Mouse (Mus musculus) embryo, embryonic 10 days (tissue): Measurements from ENCODE around the gene Ina.

ENCODE experiments used
- DNase-seq: peaks from one replicate; pipeline ENCODE4 v3.0.0-alpha.2; 2015; ENCODE audit warnings: low spot score

The Ina gene

DNA sequence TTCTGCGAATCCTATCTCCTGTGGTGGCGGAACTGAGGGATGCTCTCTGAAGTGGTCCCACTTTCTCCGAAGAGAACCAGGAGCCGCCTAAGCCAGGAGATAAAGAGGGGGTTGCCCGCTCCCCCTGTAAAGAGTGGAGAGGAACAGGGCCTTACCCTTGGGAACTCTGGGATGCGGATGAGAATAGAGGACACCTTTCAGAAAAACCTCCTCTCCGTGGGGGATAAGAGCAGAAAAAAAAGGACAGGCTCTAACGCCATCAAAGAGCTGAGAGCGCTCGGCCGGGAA, 395 bp upstream of the Ina start:
- DNase-seq = no peak

DNA sequence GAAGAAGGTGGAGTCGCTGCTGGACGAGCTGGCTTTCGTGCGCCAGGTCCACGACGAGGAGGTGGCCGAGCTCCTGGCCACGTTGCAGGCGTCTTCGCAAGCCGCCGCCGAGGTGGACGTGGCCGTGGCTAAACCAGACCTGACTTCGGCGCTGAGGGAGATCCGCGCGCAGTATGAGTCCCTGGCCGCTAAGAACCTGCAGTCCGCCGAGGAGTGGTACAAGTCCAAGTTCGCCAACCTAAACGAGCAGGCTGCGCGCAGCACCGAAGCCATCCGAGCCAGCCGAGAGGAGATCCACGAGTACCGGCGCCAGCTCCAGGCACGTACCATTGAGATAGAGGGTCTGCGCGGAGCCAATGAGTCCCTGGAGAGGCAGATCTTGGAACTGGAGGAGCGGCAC, 898 bp downstream of the Ina start:
- DNase-seq = no peak

GRCm38 (mm10) chr19:47015965-47016364, 1.5 kb downstream of the Ina start:
- no peak for DNase-seq

GRCm38 (mm10) chr19:47016487-47016886, 2.0 kb downstream of the Ina start:
- DNase-seq = peak; percentile 95

DNA sequence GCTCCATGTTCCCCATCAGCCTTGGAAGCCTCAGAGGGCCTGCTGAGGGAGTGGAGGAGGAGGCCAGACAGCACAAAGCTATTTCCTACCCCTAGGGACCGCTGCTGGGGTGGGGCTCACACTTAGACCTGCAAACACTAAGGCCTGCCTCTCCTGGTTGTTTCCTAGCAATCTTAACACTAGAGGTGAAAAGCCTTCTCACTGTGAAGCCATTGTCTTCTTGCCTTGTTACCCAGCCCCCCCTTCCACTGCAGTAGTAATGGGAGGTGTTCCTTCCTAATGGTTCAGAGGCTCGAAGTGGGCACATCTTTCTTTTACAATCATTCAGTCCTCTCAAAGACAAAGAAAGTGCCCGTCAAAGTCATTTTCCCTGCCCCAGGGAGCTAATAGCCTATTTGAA, 3.3 kb downstream of the Ina start:
- DNase-seq = peak; percentile 6

DNA sequence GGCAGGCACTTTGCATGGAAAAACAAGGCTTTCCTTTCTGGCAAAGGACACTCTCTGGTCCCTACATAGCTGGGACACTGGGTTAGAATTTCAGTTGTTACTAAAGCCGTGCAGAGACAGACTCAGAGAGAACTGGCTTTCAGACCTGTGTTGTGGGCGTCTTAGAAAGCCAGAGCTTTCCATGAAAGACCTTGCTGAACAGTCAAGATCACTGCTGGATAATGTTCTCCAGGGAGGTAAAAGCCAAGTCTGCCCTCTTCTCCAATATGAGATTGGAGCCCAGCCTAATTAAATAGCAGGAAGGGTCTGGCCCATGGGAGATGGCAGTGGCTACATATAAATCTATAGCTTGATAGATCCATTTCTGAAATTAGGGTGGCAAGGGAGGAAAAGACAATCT, 3.8 kb downstream of the Ina start:
- DNase-seq = no peak

DNA sequence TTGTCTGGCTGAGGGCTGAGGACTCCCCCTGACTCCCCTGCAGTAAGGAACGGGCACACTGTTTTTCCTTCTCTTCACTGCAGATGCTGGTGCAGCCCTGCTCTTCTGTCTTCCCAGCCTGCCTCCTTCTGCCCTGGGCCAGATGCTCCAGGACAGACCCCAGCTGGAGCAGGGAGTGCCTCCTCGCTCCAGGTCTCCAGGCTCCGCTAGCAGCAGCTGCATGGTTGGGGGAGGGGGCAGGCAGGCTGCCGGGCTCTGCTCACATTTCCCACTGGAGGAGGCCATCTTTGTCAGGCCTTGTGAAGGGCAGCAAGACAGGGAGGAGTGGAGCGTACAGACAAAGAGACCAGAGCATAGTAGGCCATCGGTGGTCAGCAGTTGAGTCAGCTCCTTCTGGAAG, 4.8 kb downstream of the Ina start:
- peak; percentile 56 for DNase-seq

- no peak for DNase-seq
Measured at GRCm38 (mm10) chr19:47022709-47023108, 8.2 kb downstream of the Ina start.

- no peak for DNase-seq
Measured at GRCm38 (mm10) chr19:47023546-47023945, 9.0 kb downstream of the Ina start.

DNA sequence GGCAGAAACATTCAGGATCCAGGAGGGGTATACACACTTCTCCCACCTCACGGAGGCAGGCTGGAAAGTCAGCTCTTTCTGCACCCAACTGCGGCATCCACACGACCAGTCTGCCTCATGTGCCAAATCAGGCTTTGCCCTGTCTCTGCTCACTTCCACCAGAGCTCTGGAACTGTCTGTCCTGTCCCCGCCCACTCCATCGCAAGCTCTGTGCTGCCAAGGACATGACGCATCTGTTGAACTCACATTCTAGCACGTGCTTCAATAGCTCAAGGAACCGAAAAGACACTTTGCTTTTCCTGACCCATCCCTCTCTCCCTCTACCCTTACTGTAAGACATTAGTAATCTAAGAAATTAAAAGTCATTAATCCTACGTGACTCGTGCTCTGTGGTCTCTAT, 10.5 kb downstream of the Ina start:
- no peak for DNase-seq

DNA sequence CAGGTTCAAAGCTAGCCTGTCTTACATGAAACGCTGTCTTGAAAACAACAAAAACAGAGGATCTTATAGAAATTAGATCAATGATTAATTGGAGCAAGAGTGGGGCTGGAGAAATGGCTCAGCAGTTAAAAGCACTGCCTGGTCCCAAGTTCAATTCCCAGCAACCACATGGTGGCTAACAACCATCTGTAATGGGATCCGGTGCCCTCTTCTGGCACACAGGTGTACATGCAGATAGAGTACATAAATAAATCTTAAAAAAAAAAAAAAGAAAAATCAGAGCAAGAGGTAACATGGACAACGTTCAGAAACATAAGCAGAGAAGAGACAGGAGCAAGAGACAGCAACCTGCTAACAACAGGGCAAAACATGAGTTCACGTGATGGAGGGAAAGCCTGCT, 12.0 kb downstream of the Ina start:
- no peak for DNase-seq

- no peak for DNase-seq
Measured at GRCm38 (mm10) chr19:47029796-47030195, 15.3 kb downstream of the Ina start.

DNA sequence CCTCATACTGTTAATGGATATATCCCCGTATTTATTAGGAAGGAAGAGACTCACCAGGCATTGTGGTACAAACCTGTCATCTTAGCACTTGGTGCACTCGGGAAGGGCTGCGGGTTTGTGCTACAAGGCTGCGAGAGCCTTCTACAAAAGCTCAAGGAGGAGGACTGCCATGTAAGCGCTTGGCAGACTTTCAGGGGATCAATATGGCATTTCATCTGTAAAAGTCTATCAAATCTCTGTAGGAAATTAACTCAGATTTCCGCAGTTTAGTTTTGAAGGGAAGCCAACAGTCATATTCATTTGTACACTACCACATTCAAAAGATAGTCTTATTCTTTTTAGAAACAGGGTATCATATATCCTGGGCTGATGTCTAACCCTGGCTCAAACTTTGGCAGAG, 17.3 kb downstream of the Ina start:
- no peak for DNase-seq

DNA sequence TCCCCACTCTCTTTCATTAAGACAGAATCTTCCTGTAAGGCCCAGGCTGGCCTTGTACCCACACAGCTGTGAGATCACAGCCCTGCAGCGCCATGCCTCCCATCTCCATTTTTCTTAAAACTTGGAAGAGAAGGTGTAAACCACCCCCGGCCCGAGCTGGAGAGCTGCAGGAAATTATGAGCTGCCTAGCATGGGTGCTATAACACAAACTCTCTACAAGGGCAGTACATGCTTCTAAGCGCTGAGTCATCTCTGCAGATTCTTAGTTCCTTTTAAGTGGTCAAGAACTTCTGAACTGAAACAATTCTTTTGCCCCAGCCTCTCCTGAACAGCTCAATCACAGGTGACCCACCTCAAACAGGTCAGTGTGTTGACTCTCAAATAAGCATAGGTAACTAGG, 20.4 kb downstream of the Ina start:
- DNase-seq = no peak

DNA sequence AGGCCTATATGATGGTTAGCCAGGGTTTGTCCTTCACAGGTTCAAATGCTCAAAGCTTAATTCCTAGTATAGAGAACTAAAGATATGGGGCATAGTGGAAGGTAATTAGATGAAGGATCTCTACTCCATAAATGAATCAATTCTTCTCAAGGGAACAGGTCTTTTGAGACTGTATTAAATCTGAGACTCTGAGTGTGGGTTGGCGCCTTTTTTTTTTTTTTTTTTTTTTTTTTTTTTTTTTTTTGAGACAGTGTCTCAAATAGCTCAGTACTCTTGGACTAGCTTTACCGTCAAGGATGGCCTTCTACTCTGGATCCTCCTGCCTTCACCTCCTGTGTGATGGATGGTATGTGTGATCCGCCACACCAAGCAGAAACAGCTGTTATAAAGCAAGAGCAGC, 22.1 kb downstream of the Ina start:
- DNase-seq = no peak

DNA sequence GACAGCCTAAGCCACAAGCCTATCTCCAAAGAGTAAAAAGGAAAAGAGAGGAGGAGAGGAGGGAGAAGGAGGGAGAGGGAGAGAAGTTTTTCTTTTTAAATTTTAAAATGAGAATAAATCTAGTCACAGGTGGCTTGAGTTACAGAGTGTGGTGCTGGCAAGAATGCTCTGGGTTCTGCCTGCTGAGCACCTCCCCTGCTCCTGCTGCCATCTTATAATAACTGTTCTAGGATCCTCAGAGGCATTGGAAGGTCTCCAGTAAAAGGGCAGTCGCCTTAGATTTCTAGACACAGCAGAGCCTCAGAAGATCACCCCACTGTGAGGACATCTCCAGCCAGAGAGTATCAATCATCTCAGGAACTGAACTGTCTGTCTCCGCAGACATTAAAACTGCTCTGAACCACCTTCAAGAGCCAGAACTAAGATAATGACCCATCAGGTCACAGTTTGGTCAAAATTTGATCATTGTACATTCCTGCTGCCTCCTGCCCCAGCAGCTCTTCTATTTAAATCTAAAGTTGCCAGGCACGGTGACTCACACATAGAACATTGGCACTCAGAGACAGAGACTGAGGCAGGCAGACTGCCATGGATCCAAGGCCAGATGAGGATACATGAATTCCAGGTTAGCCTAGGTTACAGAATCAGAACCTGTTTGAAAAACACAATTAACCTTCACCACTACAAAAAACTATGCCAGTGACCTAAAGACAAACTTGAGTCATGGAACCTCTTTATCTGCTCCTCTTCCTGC, 26.4 kb downstream of the Ina start:
- DNase-seq = no peak

- no peak for DNase-seq
Measured at GRCm38 (mm10) chr19:47043608-47044007, 29.1 kb downstream of the Ina start.

DNA sequence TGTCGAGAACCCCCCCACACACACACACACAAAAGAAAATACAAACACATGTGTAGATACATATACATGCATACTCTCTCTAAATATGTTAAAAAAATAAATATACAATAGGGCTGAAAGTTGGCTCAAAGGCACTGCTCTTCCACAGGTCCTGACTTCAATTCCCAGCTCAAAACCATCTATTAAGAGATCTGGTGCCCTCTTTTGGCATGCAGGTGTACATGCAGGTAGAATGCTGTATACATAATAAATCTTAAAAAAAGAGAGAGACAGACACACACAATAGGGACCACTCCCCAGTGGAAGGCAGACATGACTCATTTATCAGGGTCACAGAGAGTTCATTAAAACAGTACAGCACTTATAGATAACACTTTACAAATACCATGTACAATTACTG, 31.8 kb downstream of the Ina start:
- DNase-seq = no peak

DNA sequence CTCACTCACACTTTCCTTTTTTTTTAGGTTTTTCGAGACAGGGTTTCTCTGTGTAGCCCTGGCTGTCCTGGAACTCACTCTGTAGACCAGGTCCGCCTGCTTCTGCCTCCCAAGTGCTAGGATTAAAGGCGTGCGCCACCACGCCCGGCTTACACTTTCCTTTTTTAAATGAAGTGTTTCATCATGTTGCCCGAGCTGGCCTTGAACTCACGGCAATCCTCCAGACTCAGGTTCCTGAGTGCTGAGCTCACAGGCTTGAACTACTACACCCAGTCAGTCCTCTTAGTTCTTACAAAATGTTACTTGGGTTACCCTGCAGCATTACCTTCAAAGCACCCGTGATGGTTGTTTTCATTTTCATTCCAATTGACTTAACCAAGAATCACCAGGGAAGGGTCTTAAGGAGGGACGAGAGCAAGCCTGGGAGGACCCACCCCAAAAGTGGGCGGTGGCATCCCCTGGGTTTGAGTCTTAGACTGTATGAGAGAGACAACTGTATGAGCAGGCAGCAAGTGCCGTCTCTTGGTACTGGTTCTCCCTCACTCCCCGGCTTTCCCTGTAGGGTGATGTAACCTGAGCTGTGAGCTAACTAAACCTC, 32.8 kb downstream of the Ina start:
- no peak for DNase-seq

GRCm38 (mm10) chr19:47049061-47049460, 34.6 kb downstream of the Ina start:
- DNase-seq = no peak

GRCm38 (mm10) chr19:47049840-47050239, 35.3 kb downstream of the Ina start:
- no peak for DNase-seq

DNA sequence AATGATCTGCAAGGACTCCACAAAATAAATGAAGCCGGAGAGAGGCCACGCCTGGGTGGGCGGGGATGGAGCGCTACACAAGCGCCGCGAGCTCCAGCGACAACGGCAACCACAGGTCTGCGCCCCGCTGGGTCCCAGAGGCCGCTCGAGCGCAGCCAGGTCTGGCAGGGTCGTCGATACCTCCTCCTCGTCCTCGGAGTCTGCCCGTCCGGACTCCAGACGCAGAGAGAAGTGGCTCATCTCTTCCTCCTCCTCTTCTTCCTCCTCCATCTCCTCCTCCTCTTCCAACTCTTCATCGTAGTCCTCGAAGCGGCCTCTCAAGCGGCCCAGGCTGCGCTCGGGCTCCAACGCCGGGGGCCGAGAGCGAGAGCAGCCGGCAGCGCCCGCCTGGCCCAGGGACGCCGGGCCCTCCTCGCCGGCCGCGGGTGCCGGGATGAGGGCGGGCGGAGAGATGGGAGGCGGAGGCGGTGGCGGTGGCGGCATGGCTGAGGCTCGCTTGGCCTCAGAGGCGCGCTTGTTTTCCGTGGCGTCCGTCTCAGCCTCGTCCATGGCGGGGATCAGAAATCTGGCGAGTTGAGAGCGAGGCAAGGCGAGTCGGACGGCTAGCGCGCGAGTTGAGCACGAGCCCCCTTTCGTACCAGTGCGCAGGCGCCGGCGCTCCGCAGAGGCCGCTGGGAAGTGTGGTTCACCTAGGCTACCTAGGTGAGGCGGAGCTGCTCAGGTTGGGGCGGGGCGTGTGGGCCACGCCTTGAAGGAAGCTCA, 36.0 kb downstream of the Ina start, which contains the start of gene Pcgf6:
TSS of gene Pcgf6 (minus strand) at position 636 of the 762 bp plus-strand sequence.
- DNase-seq = peak; percentile 92

- no peak for DNase-seq
Measured at GRCm38 (mm10) chr19:47052927-47053326, 38.4 kb downstream of the Ina start.
